Mouse (Mus musculus) MEL (cell line): ENCODE results near the gene Dscam. TPM values are rescaled to one million over a fixed set of nuclear protein-coding genes. Genes with fewer than 3 reads are reported as not detected.

Experiments used
- DNase-seq: peaks from one replicate; pipeline ENCODE4 v3.0.0; 2011; ENCODE audit warnings: low read depth, low spot score
- H3K27ac ChIP-seq: 2 replicates; pipeline ENCODE4 v1.5.1; 2012; ENCODE audit warnings: low read depth, mild to moderate bottlenecking, control low read depth, low read length, moderate library complexity; ENCODE audit not compliant: control insufficient read depth
- H3K27me3 ChIP-seq, 2 experiments: fragments of 150-350 bp in 1 of 2; sonication (generic) in 1 of 2; 2 replicates each; pipeline ENCODE4 v1.6.1; 2012; ENCODE audit warnings: low read length in 2 of 2, mild to moderate bottlenecking in 2 of 2, improper control_type of control experiment in 1 of 2, moderate library complexity in 1 of 2; ENCODE audit not compliant: insufficient read depth in 2 of 2, control insufficient read depth in 1 of 2
- H3K36me3 ChIP-seq, 2 experiments: 2 replicates each; pipeline ENCODE4 v1.6.1; 2012 to 2014; ENCODE audit warnings: low read length in 2 of 2, improper control_type of control experiment in 1 of 2, inconsistent platforms in 1 of 2, mild to moderate bottlenecking in 1 of 2; ENCODE audit not compliant: insufficient read depth in 2 of 2, control insufficient read depth in 1 of 2
- H3K4me1 ChIP-seq, 2 experiments: fragments of 150-350 bp in 1 of 2; sonication (generic) in 1 of 2; 2 replicates each; pipeline ENCODE4 v1.6.1; 2012; ENCODE audit warnings: low read length in 2 of 2, improper control_type of control experiment in 1 of 2, mild to moderate bottlenecking in 1 of 2; ENCODE audit not compliant: insufficient read depth in 2 of 2, control insufficient read depth in 1 of 2
- H3K4me3 ChIP-seq, 2 experiments: fragments of 150-350 bp in 1 of 2; sonication (generic) in 1 of 2; 2 replicates each; pipeline ENCODE4 v1.5.1; 2012; ENCODE audit warnings: low read depth in 2 of 2, low read length in 2 of 2, mild to moderate bottlenecking in 2 of 2, moderate library complexity in 2 of 2, control low read depth in 1 of 2, improper control_type of control experiment in 1 of 2; ENCODE audit not compliant: control insufficient read depth in 1 of 2, insufficient read depth in 1 of 2
- H3K79me2 ChIP-seq: 2 replicates; pipeline ENCODE4 v1.6.1; 2012; ENCODE audit warnings: mild to moderate bottlenecking, low read length, moderate library complexity; ENCODE audit not compliant: control insufficient read depth, poor library complexity, insufficient read depth
- H3K9ac ChIP-seq: 2 replicates; pipeline ENCODE4 v1.6.1; 2012; ENCODE audit warnings: low read depth, mild to moderate bottlenecking, control low read depth, low read length, moderate library complexity; ENCODE audit not compliant: control insufficient read depth, poor library complexity, severe bottlenecking
- H3K9me3 ChIP-seq: fragments of 150-350 bp; sonication (generic); replicated peaks from 2 replicates; pipeline ENCODE4 v1.6.1; 2012; ENCODE audit warnings: mild to moderate bottlenecking, low read length, improper control_type of control experiment, moderate library complexity; ENCODE audit not compliant: insufficient read depth
- CHD1 ChIP-seq: IDR thresholded peaks from 2 replicates; pipeline ENCODE4 v1.6.1; 2012; ENCODE audit warnings: low read depth, mild to moderate bottlenecking, inconsistent platforms, low read length, improper control_type of control experiment
- CTCF ChIP-seq, 3 experiments: IDR thresholded peaks in 2 of 3; conservative IDR thresholded peaks in 1 of 3; 2 replicates each; pipeline ENCODE4 v1.5.1; 2011 to 2012; ENCODE audit warnings: low read length in 3 of 3, low read depth in 2 of 3, mild to moderate bottlenecking in 2 of 3, improper control_type of control experiment in 1 of 3, inconsistent platforms in 1 of 3, mixed read lengths in 1 of 3, moderate library complexity in 1 of 3; ENCODE audit not compliant: control insufficient read depth in 1 of 3, insufficient read depth in 1 of 3, poor library complexity in 1 of 3, severe bottlenecking in 1 of 3
- E2F4 ChIP-seq: IDR thresholded peaks from 2 replicates; pipeline ENCODE4 v1.6.1; 2011; ENCODE audit warnings: low read depth, low read length, improper control_type of control experiment, borderline replicate concordance
- EP300 ChIP-seq, 2 experiments: IDR thresholded peaks; 2 replicates each; pipeline ENCODE4 v1.6.1; 2011; ENCODE audit warnings: improper control_type of control experiment in 2 of 2, low read length in 2 of 2, low read depth in 1 of 2, mild to moderate bottlenecking in 1 of 2
- ETS1 ChIP-seq: IDR thresholded peaks from 2 replicates; pipeline ENCODE4 v1.6.1; 2012; ENCODE audit warnings: low read depth, mild to moderate bottlenecking, inconsistent platforms, low read length, improper control_type of control experiment, moderate library complexity
- MAZ ChIP-seq: IDR thresholded peaks from 2 replicates; pipeline ENCODE4 v1.6.1; 2012; ENCODE audit warnings: low read depth, mild to moderate bottlenecking, inconsistent platforms, low read length, improper control_type of control experiment
- MEF2A ChIP-seq: IDR thresholded peaks from 2 replicates; pipeline ENCODE4 v1.6.1; 2014; ENCODE audit warnings: low read depth, mild to moderate bottlenecking, inconsistent platforms, low read length, improper control_type of control experiment; ENCODE audit not compliant: poor library complexity, insufficient replicate concordance, severe bottlenecking; ENCODE audit errors: extremely low read depth
- MYC ChIP-seq: IDR thresholded peaks from 2 replicates; pipeline ENCODE4 v1.6.1; 2011; ENCODE audit warnings: low read depth, mild to moderate bottlenecking, low read length, improper control_type of control experiment, moderate library complexity
- RAD21 ChIP-seq: IDR thresholded peaks from 2 replicates; pipeline ENCODE4 v1.6.1; 2011; ENCODE audit warnings: mild to moderate bottlenecking, low read depth, low read length, improper control_type of control experiment
- SMC3 ChIP-seq: IDR thresholded peaks from 2 replicates; pipeline ENCODE4 v1.6.1; 2011; ENCODE audit warnings: low read depth, low read length, improper control_type of control experiment
- TBP ChIP-seq: IDR thresholded peaks from 2 replicates; pipeline ENCODE4 v1.8.0; 2011; ENCODE audit warnings: low read depth, low read length, improper control_type of control experiment
- UBTF ChIP-seq: IDR thresholded peaks from 2 replicates; pipeline ENCODE4 v1.6.1; 2012; ENCODE audit warnings: low read depth, mild to moderate bottlenecking, inconsistent platforms, low read length, improper control_type of control experiment, moderate library complexity, borderline replicate concordance; ENCODE audit not compliant: insufficient read depth
- USF2 ChIP-seq, 2 experiments: IDR thresholded peaks; 2 replicates each; pipeline ENCODE4 v1.6.1; 2011 to 2012; ENCODE audit warnings: improper control_type of control experiment in 2 of 2, low read length in 2 of 2, borderline replicate concordance in 1 of 2, inconsistent platforms in 1 of 2, low read depth in 1 of 2, mild to moderate bottlenecking in 1 of 2; ENCODE audit not compliant: insufficient read depth in 1 of 2
- polyA plus RNA-seq, 2 experiments: library from polyadenylated mRNA; stranded (reverse) in 1 of 2; unstranded in 1 of 2; fragments of >175 nt in 1 of 2; fragments of >200 nt in 1 of 2; gene quantifications; 2 replicates each; pipeline versions ENCODE4 v1.2.1 to v1.2.4; 2012; ENCODE audit warnings: low replicate concordance in 2 of 2, low read depth in 1 of 2; ENCODE audit not compliant: insufficient read length in 2 of 2, insufficient read depth in 1 of 2, missing spikeins in 1 of 2
- total RNA-seq: library from RNA; depleted of rRNA; stranded (reverse); fragments of 300-350 nt; gene quantifications from 2 replicates; pipeline ENCODE4 v1.2.3, GENCODE M21; 2012

Dscam gene
- total and polyA plus RNA-seq, 3 experiments: not detected

GRCm38 (mm10) chr16:96819649-96820048, 350.9 kb downstream of the Dscam start:
- Histone ChIP-seq H3K27me3 (no peaks in the 10 kb centered on the region), H3K36me3 (no peaks in the 10 kb centered on the region), H3K4me3 (no peak overlapping the region), H3K4me1 (no peaks in the 10 kb centered on the region), H3K27ac (no peak overlapping the region), H3K9ac (no peak overlapping the region), H3K79me2 (no peaks in the 10 kb centered on the region), H3K9me3 (no peaks in the 10 kb centered on the region)
- DNase-seq: peak; percentile 30
- TF ChIP-seq UBTF (no peak), SMC3 (peak; percentile 46), MAZ (no peak), TBP (no peak), RAD21 (peak; percentile 13), EP300 (IDR thresholded peaks at IDR 0.05; ENCODE audit: low read depth in 1 of 2, low read length in 2 of 2) (no peak), MEF2A (no peak), E2F4 (no peak), CTCF (IDR thresholded peaks at IDR 0.05 in 2 of 3, conservative IDR thresholded peaks at IDR 0.05 in 1 of 3; ENCODE audit: control insufficient read depth in 1 of 3, insufficient read depth in 1 of 3, low read depth in 2 of 3, low read length in 3 of 3, poor library complexity in 1 of 3, severe bottlenecking in 1 of 3) (peak; percentile 16 to 42 (median 25); a peak in 4 of 6 replicates), ETS1 (no peak)

GRCm38 (mm10) chr16:96806298-96806697, 364.3 kb downstream of the Dscam start:
- Histone ChIP-seq H3K9me3 (no peaks in the 10 kb centered on the region), H3K9ac (no peak overlapping the region), H3K4me1 (no peaks in the 10 kb centered on the region), H3K36me3 (no peaks in the 10 kb centered on the region), H3K27me3 (no peaks in the 10 kb centered on the region), H3K4me3 (no peak overlapping the region), H3K27ac (no peak overlapping the region), H3K79me2 (no peaks in the 10 kb centered on the region)
- no peak for DNase-seq
- TF ChIP-seq MYC: no peak

- H3K9ac ChIP-seq: no peak overlapping the region
- H3K4me1 ChIP-seq: no peaks in the 10 kb centered on the region
- H3K4me3 ChIP-seq: no peak overlapping the region
- DNase-seq: no peak
- TF ChIP-seq EP300 (IDR thresholded peaks at IDR 0.05; ENCODE audit: low read depth in 1 of 2, low read length in 2 of 2) (no peak), CTCF (IDR thresholded peaks at IDR 0.05 in 2 of 3, conservative IDR thresholded peaks at IDR 0.05 in 1 of 3; ENCODE audit: control insufficient read depth in 1 of 3, insufficient read depth in 1 of 3, low read depth in 2 of 3, low read length in 3 of 3, poor library complexity in 1 of 3, severe bottlenecking in 1 of 3) (no peak), USF2 (IDR thresholded peaks at IDR 0.05; ENCODE audit: borderline replicate concordance in 1 of 2, insufficient read depth in 1 of 2, low read depth in 1 of 2, low read length in 2 of 2) (no peak), CHD1 (no peak)
- TF ChIP-seq, all 39 proteins: peak for 0
- H3K9me3 ChIP-seq: no peaks in the 10 kb centered on the region
- H3K27ac ChIP-seq: no peak overlapping the region
- no peaks in the 10 kb centered on the region for H3K36me3 ChIP-seq
- no peaks in the 10 kb centered on the region for H3K79me2 ChIP-seq
- H3K27me3 ChIP-seq: no peaks in the 10 kb centered on the region
Measured at GRCm38 (mm10) chr16:96802636-96803035, 367.9 kb downstream of the Dscam start.
